Mouse (Mus musculus): ENCODE results near the gene Polr2b. TPM values are rescaled to one million over a fixed set of nuclear protein-coding genes. Genes with fewer than 3 reads are reported as not detected.

Polr2b gene
- polyA plus RNA-seq, 1 experiment from 2014 or later = 52.1 TPM

GRCm38 (mm10) chr5:77381686-77382085 is 71.7 kb downstream of the Polr2b start:
- no peak overlapping the region for H3K4me3 ChIP-seq (replicated peaks)
- no peak overlapping the region for H3K27ac ChIP-seq
- H3K9me3 ChIP-seq = no peaks in the 10 kb centered on the region
- ATAC-seq (ENCODE audit: insufficient read depth, low FRiP score, low read depth) = no peak
- no peak overlapping the region for H3K9ac ChIP-seq
- no peaks in the 10 kb centered on the region for H3K36me3 ChIP-seq
- no peaks in the 10 kb centered on the region; the same call in 1 of the 2 replicates for H3K4me1 ChIP-seq
- no peaks in the 10 kb centered on the region for H3K27me3 ChIP-seq (replicated peaks)
- H3K4me2 ChIP-seq = no peak overlapping the region
- 84% methylated on average over 5 of the region's 5 CpGs for WGBS

DNA sequence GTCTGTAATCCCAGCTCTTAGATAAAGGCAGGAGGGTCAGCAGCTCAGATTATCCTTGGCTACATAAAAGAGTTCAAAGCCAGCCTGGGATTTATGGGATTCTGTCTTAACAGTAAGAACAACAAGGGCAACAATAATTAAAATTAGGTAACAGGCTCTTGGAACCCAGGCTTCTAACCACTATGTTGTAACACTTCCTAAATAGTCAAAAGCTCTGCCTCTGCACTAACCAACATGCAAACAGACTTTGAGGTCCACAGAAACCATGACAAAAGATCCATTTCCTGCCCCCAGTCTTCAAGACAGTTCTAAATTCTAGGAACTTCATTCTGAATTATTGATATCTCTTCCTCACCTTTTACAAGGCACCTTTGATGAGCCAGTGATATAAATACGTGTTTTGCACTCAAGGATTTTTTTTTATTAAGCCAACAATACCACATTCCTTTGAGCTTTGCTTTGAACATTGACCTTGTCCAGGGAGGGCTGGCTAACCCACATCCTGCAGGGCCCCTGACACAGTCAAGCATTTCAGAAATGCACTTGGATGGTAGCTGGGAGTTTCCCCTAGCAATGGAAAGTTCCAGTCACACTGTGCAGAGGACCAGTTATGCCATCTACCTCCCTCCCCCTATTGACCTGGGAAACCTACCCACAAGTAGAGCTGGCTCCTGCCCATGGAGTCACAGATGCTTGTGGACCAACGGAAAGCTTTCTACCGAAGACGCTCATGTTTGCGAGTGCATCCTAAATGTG is 74.0 kb downstream of the Polr2b start:
- H3K9me3 ChIP-seq = no peaks in the 10 kb centered on the region
- peaks cover 3% of the 10 kb centered on the region; the same call in 1 of the 2 replicates for H3K4me1 ChIP-seq
- H3K9ac ChIP-seq = no peak overlapping the region
- H3K36me3 ChIP-seq = no peaks in the 10 kb centered on the region
- no peak overlapping the region for H3K4me3 ChIP-seq (replicated peaks)
- H3K27ac ChIP-seq = no peak overlapping the region
- no peak overlapping the region for H3K4me2 ChIP-seq
- ATAC-seq (ENCODE audit: insufficient read depth, low FRiP score, low read depth) = no peak
- WGBS = 77% methylated on average over 5 of the region's 5 CpGs
- H3K27me3 ChIP-seq (replicated peaks) = no peaks in the 10 kb centered on the region

- no peaks in the 10 kb centered on the region for H3K9me3 ChIP-seq
- no peaks in the 10 kb centered on the region for H3K27me3 ChIP-seq (replicated peaks)
- no peak overlapping the region for H3K9ac ChIP-seq
- no peak overlapping the region for H3K27ac ChIP-seq
- peaks cover 3% of the 10 kb centered on the region; the same call in 1 of the 2 replicates for H3K4me1 ChIP-seq
- no peak overlapping the region for H3K4me3 ChIP-seq (replicated peaks)
- WGBS = 56% methylated on average over 9 of the region's 9 CpGs
- H3K36me3 ChIP-seq = no peaks in the 10 kb centered on the region
- no peak for ATAC-seq (ENCODE audit: insufficient read depth, low FRiP score, low read depth)
- 0 out of 2 replicates have a peak overlapping the region, but pooled peaks have one; percentile 4 for H3K4me2 ChIP-seq
Measured at GRCm38 (mm10) chr5:77384724-77385123, 74.8 kb downstream of the Polr2b start.

- H3K4me2 ChIP-seq = no peak overlapping the region
- ATAC-seq (ENCODE audit: insufficient read depth, low FRiP score, low read depth) = no peak
- H3K4me1 ChIP-seq = peaks cover 3% of the 10 kb centered on the region; the same call in 1 of the 2 replicates
- H3K36me3 ChIP-seq = no peaks in the 10 kb centered on the region
- no peak overlapping the region for H3K9ac ChIP-seq
- H3K9me3 ChIP-seq = no peaks in the 10 kb centered on the region
- H3K27ac ChIP-seq = no peak overlapping the region
- WGBS = 82% methylated on average over 5 of the region's 5 CpGs
- H3K4me3 ChIP-seq (replicated peaks) = no peak overlapping the region
- no peaks in the 10 kb centered on the region for H3K27me3 ChIP-seq (replicated peaks)
Measured at GRCm38 (mm10) chr5:77385221-77385620, 75.3 kb downstream of the Polr2b start.

DNA sequence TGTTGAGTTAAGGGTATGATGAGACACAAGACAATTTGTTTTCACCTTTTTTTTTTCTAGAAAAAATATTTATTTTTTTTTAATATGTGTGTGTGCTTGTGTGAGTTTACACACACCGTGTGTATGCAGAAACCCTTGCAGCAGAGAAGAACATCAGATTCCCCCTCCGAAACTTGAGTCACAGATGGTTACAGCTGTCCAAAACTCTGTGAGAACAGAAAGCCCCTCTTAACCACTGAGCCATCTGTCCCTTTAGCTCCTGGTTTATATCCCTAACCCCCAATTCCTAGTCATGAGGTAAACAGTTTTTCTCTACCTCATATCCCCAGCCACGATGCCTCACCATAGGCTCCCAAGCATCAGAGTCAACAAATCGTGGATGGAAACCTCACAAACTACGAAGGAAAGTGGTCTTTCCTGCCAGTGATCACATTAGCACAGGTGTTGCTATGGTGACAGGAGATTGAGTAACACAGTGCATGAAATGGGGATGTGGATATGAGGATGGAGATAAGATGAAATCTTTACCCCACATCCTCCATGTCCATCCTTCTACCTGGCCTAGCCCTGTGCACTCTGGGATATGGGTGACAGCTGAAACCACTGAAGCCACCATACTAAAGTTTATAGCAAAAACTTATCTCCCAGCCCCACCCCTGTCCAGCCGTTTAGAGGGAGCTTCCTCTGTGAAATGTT is 76.1 kb downstream of the Polr2b start:
- Histone ChIP-seq H3K27me3 (replicated peaks) (no peaks in the 10 kb centered on the region), H3K4me1 (peaks cover 3% of the 10 kb centered on the region; the same call in 1 of the 2 replicates), H3K9me3 (no peaks in the 10 kb centered on the region), H3K36me3 (no peaks in the 10 kb centered on the region), H3K4me2 (no peak overlapping the region), H3K27ac (no peak overlapping the region), H3K9ac (no peak overlapping the region), H3K4me3 (replicated peaks) (no peak overlapping the region)
- WGBS = 61% methylated on average over 6 of the region's 6 CpGs
- ATAC-seq (ENCODE audit: insufficient read depth, low FRiP score, low read depth) = no peak

DNA sequence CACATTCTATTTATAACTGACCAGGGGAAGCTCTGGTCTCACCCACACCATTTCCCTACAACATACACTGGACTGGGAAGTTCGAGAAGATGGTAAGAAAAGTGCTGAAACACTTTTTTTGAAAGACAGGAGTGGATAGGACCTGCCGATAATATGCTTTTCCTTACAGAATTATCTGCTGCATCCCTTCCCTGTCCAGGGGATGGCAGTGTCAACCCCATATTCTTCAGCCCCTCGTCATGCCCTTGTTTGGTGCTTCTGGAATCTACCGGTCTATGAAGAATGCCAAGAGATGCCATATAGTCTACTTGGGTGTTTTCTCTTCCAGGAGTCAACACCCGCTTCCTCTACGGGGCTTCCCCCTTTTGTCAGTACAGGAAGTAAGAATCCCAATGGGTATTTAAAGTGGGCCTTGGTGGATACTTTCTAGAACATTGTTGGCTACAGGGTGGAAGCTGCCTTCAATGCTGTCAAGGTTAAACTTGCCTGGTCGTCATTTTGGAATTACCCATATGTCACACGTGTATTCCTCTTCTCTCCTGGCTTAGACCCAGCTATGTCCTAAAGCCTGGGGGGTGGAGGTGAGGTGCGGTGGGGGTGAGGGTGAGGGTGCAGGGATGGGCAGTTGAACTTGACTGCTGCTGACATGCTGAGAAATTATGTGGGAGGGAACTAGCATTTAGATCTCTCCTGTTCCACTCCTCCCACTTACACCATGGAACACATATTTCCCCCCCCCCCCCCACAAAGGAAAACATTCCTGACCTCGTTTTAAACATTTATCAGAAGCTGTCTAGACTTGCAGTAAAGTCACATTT is 76.9 kb downstream of the Polr2b start:
- Histone ChIP-seq H3K27me3 (replicated peaks) (no peaks in the 10 kb centered on the region), H3K9me3 (no peaks in the 10 kb centered on the region), H3K9ac (no peak overlapping the region), H3K4me2 (no peak overlapping the region), H3K27ac (no peak overlapping the region), H3K4me1 (peaks cover 3% of the 10 kb centered on the region; the same call in 1 of the 2 replicates), H3K4me3 (replicated peaks) (no peak overlapping the region), H3K36me3 (no peaks in the 10 kb centered on the region)
- WGBS = 58% methylated on average over 10 of the region's 10 CpGs
- ATAC-seq (ENCODE audit: insufficient read depth, low FRiP score, low read depth) = no peak

DNA sequence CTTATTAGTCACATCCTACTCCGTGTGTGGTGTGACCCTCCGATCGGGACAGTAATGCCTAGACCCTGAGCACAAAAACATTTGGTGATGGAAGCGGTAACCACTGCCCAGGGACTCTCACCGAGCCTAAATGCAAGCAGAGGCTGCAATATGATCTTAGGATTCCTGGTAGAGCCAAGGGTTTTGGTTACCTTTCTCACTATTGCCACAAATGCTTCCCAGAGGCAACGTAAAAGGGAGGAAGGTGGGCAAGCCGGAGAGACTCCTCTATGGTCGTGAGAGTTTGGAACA is 77.4 kb downstream of the Polr2b start:
- no peak for ATAC-seq (ENCODE audit: insufficient read depth, low FRiP score, low read depth)
- Histone ChIP-seq H3K4me2 (no peak overlapping the region), H3K9ac (no peak overlapping the region), H3K9me3 (no peaks in the 10 kb centered on the region), H3K27me3 (replicated peaks) (no peaks in the 10 kb centered on the region), H3K4me1 (peaks cover 3% of the 10 kb centered on the region; the same call in 1 of the 2 replicates), H3K27ac (peak overlapping the region; percentile 31; the same call in 1 of the 2 replicates), H3K36me3 (no peaks in the 10 kb centered on the region), H3K4me3 (replicated peaks) (no peak overlapping the region)
- WGBS = 54% methylated on average over 8 of the region's 8 CpGs

DNA sequence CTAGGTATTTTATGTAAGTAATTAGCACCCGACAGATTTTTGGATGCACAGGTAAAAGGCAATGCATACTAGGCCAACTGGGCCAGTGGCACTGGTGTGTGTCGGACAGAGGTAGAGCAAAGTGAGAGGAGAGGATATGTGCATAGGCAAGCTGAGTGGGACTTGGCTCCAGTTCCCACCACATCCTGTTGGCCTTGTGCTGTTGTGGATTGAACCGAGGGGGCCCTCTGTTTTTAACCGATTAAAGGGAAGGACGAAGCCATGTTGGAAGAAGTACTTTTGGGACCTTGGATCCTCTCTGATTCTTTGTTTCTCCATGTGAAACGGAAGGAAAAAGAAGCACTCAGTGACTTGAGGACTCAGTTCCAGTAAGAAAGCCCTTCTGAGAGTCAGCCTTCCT is 78.4 kb downstream of the Polr2b start:
- H3K9ac ChIP-seq = no peak overlapping the region
- H3K4me1 ChIP-seq = peaks cover 3% of the 10 kb centered on the region; the same call in 1 of the 2 replicates
- no peak overlapping the region for H3K27ac ChIP-seq
- 79% methylated on average over 6 of the region's 6 CpGs for WGBS
- ATAC-seq (ENCODE audit: insufficient read depth, low FRiP score, low read depth) = no peak
- H3K36me3 ChIP-seq = no peaks in the 10 kb centered on the region
- no peak overlapping the region for H3K4me2 ChIP-seq
- H3K27me3 ChIP-seq (replicated peaks) = no peaks in the 10 kb centered on the region
- H3K9me3 ChIP-seq = no peaks in the 10 kb centered on the region
- no peak overlapping the region for H3K4me3 ChIP-seq (replicated peaks)

DNA sequence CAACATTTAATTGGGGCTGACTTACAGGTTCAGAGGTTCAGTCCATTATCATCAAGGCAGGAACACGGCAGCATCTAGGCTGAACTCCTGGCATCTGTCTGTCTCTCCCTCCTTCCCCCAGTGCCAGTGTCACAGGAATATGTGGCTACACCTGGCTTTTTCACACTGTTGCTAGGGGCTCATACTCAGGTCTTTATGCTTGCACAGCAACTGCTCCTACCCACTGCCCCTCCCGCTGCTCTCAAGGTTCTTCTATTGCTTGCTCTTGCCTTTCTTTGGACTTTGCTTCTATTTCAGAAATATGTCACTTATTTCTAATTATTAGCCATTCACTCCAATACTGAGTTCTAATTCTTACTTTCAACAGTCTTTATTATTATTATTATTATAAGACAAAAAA is 80.3 kb downstream of the Polr2b start:
- no peaks in the 10 kb centered on the region for H3K36me3 ChIP-seq
- no peak for ATAC-seq (ENCODE audit: insufficient read depth, low FRiP score, low read depth)
- H3K27ac ChIP-seq = no peak overlapping the region
- 72% methylated on average over 2 of the region's 2 CpGs for WGBS
- H3K4me3 ChIP-seq (replicated peaks) = no peak overlapping the region
- peaks cover 3% of the 10 kb centered on the region; the same call in 1 of the 2 replicates for H3K4me1 ChIP-seq
- no peak overlapping the region for H3K4me2 ChIP-seq
- no peaks in the 10 kb centered on the region for H3K9me3 ChIP-seq
- no peak overlapping the region for H3K9ac ChIP-seq
- no peaks in the 10 kb centered on the region for H3K27me3 ChIP-seq (replicated peaks)

DNA sequence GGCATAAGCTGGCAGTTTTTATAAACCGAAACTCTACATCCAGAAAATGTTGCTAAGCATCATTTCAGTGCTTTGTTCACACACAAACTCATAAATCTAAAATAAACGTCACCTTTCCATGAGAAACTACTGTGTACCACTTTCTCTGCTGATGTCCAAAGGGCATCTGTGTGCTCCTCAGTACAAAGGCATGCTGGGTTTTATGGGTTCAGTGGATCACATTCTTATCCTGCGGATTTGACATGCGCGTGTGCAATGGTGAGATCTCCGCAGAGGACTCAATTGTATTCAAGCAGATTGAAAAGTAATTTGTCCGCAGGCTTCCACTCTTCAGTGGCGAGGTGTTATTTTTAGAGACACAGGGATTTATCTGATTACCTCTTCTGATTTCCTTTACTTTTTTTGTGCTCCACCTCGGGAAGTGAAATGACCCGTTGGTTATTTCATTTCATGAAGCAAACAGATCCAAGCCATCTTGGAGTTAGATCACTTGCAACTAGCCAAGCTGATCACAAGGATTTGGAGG is 83.2 kb downstream of the Polr2b start:
- Histone ChIP-seq H3K4me2 (no peak overlapping the region), H3K27me3 (replicated peaks) (no peaks in the 10 kb centered on the region), H3K36me3 (no peaks in the 10 kb centered on the region), H3K9me3 (no peaks in the 10 kb centered on the region), H3K27ac (no peak overlapping the region), H3K4me3 (replicated peaks) (no peak overlapping the region), H3K9ac (no peak overlapping the region), H3K4me1 (0 out of 2 replicates have a peak, but pooled peaks cover 3% of the 10 kb centered on the region)
- WGBS = 83% methylated on average over 10 of the region's 10 CpGs
- no peak for ATAC-seq (ENCODE audit: insufficient read depth, low FRiP score, low read depth)

DNA sequence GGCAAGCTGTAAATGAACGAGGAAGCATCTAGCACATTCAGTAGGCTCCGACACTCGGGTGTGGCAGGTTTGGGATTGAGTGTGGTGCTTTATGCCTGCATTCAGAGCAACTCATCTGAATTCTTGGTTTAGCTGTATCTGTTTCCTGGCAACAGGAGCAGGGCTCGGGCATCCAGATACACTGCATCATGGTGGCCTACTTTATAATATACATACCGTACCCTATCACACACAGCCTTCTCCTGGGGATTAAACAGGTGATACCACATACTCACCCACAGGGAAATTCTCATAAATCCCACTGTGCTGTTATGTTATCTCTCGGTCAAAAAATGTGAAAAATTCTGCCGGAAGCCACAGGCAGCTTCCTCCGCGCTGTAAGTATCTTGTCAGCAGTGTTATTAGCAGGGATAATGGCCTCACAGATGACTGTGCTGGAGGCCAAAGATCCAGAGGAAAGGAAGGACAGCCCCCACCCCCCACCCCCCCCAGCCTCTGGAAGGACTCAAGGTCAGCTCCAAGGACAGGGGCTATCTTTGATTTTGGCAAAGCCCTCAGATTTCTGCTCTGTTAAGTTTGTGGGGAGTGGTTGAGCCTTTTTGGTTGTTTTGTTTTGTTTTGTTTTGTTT is 84.2 kb downstream of the Polr2b start:
- Histone ChIP-seq H3K4me1 (peaks cover 11% of the 10 kb centered on the region), H3K27me3 (replicated peaks) (no peaks in the 10 kb centered on the region), H3K36me3 (no peaks in the 10 kb centered on the region), H3K9ac (no peak overlapping the region), H3K4me3 (replicated peaks) (no peak overlapping the region), H3K9me3 (no peaks in the 10 kb centered on the region), H3K27ac (no peak overlapping the region), H3K4me2 (no peak overlapping the region)
- WGBS = 66% methylated on average over 9 of the region's 9 CpGs
- no peak for ATAC-seq (ENCODE audit: insufficient read depth, low FRiP score, low read depth)
